Mouse (Mus musculus) ES-E14 (cell line): Measurements from ENCODE around the gene Thrb.

Experiments
- CHD2 ChIP-seq: IDR thresholded peaks from 2 replicates; pipeline ENCODE4 v1.6.1; 2014; ENCODE audit warnings: mild to moderate bottlenecking, low read depth, low read length, inconsistent platforms
- HCFC1 ChIP-seq: IDR thresholded peaks from 2 replicates; pipeline ENCODE4 v1.6.1; 2012; ENCODE audit warnings: low read length, inconsistent platforms, borderline replicate concordance; ENCODE audit not compliant: insufficient read depth
- MAFK ChIP-seq: IDR thresholded peaks from 2 replicates; pipeline ENCODE4 v1.6.1; 2014; ENCODE audit warnings: mild to moderate bottlenecking, low read depth, low read length, inconsistent platforms; ENCODE audit not compliant: insufficient read depth

GRCm38 (mm10) chr14:18062082-18062772 is 402.2 kb downstream of the Thrb start:
- TF ChIP-seq MAFK (no peak), CHD2 (no peak), HCFC1 (no peak)
